Mouse (Mus musculus) heart, postnatal 0 days (tissue): ENCODE data around the gene Cldn14.

ENCODE experiments used
- CTCF ChIP-seq: IDR thresholded peaks from 2 replicates; pipeline ENCODE4 v1.5.1; 2016; ENCODE audit warnings: antibody characterized with exemption, control low read depth, low read depth
- EP300 ChIP-seq: IDR thresholded peaks from 2 replicates; pipeline ENCODE4 v1.6.1; 2016; ENCODE audit warnings: antibody characterized with exemption, low read depth

- TF ChIP-seq CTCF (no peak), EP300 (no peak)
Measured at GRCm38 (mm10) chr16:93908196-93908595, 100.4 kb downstream of the Cldn14 start.
